Mouse (Mus musculus) heart, embryonic 10.5 days (tissue): ENCODE measurements at regions not wholly inside any gene's neighbourhood (a gene's known extent, or its start where the extent isn't known, plus 50 kb on each side); places are given as distances from the start of the nearest gene placed in this dataset.

ENCODE experiments used
- DNase-seq: peaks from one replicate; pipeline ENCODE4 v3.0.0-alpha.2; 2017; ENCODE audit warnings: low spot score
- H3K27ac ChIP-seq: fragments of 300-500 bp; sonication (generic); 2 replicates; pipeline ENCODE4 v1.5.1; 2016; ENCODE audit warnings: mild to moderate bottlenecking
- H3K27me3 ChIP-seq: fragments of 300-500 bp; sonication (generic); 2 replicates; pipeline ENCODE4 v1.6.1; 2016; ENCODE audit warnings: mild to moderate bottlenecking; ENCODE audit not compliant: poor library complexity, insufficient read depth, severe bottlenecking
- H3K36me3 ChIP-seq: fragments of 300-500 bp; sonication (generic); 2 replicates; pipeline ENCODE4 v1.6.1; 2016; ENCODE audit warnings: mild to moderate bottlenecking, moderate library complexity
- H3K4me1 ChIP-seq: fragments of 300-500 bp; sonication (generic); 2 replicates; pipeline ENCODE4 v1.6.1; 2016; ENCODE audit warnings: mild to moderate bottlenecking
- H3K4me3 ChIP-seq: fragments of 300-500 bp; sonication (generic); 2 replicates; pipeline ENCODE4 v1.5.1; 2016; ENCODE audit warnings: mild to moderate bottlenecking, moderate library complexity
- H3K9me3 ChIP-seq: fragments of 300-500 bp; sonication (generic); 2 replicates; pipeline ENCODE4 v1.6.1; 2016; ENCODE audit warnings: mild to moderate bottlenecking, moderate library complexity
- WGBS: fragments of 180-500 bp; shearing (Covaris S2); methylation state at CpG from one replicate; pipeline ENCODE4 v1.1.7; 2016; 5-methylcytosine and 5-hydroxymethylcytosine counted together

DNA sequence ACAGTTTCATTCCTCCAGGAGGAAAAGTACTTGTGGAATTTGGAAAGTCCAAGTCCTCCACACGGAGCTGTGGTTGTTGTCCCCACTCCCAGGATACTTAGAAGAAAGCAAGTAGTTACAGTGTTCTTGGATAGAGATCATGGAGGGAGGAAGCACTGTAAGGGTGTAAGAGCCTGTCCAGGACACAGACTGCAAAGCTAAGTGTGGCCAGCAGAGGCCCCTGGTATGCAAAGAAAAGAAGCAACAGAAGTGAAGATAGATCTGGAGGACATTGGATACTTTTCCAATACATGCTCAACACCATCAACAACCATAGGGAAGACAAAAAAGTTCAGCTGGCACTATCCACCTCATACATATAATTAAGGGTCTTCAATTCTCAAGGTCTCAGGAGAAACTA, 197.4 kb downstream of the Meis1 start:
- Histone ChIP-seq H3K4me1 (no peaks in the 10 kb centered on the region), H3K4me3 (no peak overlapping the region), H3K9me3 (no peaks in the 10 kb centered on the region), H3K27ac (no peak overlapping the region), H3K27me3 (no peaks in the 10 kb centered on the region), H3K36me3 (no peaks in the 10 kb centered on the region)
- WGBS, result 45% methylated on average over 1 of the region's 1 CpGs
- DNase-seq, result no peak

DNA sequence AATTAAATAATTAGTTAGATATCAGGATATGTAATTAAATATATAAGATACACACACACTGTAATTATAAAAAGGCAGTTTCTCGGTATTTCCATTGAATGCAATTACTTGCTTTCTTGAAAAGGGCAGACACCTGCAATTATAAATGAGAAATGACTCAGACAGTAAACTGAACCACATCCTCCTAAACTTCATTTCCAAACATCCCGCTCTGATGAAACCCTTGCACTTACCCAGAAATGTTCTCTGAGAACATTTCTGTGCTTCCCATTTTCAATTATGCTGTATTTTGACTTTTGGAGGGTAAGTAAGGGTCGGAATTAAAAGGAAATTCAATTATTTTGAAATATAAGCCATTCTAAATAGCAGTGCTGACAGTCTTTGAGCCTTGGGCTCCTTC, 204.7 kb downstream of the Meis1 start:
- Histone ChIP-seq H3K36me3 (no peaks in the 10 kb centered on the region), H3K4me1 (no peaks in the 10 kb centered on the region), H3K27me3 (no peaks in the 10 kb centered on the region), H3K9me3 (no peaks in the 10 kb centered on the region), H3K27ac (no peak overlapping the region), H3K4me3 (no peak overlapping the region)
- 83% methylated on average over 3 of the region's 3 CpGs for WGBS
- no peak for DNase-seq

- 90% methylated on average over 3 of the region's 3 CpGs for WGBS
- no peak overlapping the region for H3K27ac ChIP-seq
These were observed 251.3 kb downstream of the Meis1 start for GRCm38 (mm10) chr11:18767479-18767878.

DNA sequence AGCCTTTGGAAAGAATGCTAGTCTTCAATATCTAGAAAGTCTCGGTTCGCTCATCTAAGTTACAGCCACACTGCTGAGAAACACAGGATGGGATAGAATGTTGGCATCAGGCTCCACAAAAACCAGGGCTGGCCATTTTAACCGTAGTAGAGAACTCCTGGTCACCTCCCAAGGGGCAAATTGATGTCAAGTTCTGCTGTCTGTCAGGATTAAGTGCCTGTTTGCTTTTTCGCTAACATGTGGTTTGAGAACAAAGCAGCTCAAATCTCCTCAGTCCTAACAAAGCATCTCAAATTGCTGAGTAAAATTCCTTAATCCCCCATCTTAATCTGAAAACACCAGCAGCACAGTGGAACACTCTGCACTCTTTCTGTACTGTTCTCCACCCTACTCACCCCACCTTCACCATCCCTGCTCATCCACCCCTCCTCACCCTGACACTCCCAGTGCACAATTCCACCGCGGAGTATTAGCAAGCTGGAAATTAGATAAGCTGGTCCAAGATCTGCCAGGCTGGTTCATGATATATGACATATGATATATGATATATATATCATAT, 252.2 kb downstream of the Meis1 start:
- Histone ChIP-seq H3K36me3 (no peaks in the 10 kb centered on the region), H3K4me3 (no peak overlapping the region), H3K9me3 (no peaks in the 10 kb centered on the region), H3K4me1 (no peaks in the 10 kb centered on the region), H3K27ac (no peak overlapping the region), H3K27me3 (no peaks in the 10 kb centered on the region)
- no peak for DNase-seq
- WGBS, result 69% methylated on average over 6 of the region's 6 CpGs

More at GRCm38 (mm10) chr11:18767479-18767878, 251.3 kb downstream of the Meis1 start:
- no peaks in the 10 kb centered on the region for H3K9me3 ChIP-seq
- no peaks in the 10 kb centered on the region for H3K4me1 ChIP-seq
- H3K36me3 ChIP-seq, result no peaks in the 10 kb centered on the region
- H3K4me3 ChIP-seq, result no peak overlapping the region
- no peaks in the 10 kb centered on the region for H3K27me3 ChIP-seq
- no peak for DNase-seq

- Histone ChIP-seq H3K27me3 (no peaks in the 10 kb centered on the region), H3K4me3 (no peak overlapping the region), H3K4me1 (peaks cover 14% of the 10 kb centered on the region), H3K36me3 (no peaks in the 10 kb centered on the region), H3K27ac (no peak overlapping the region), H3K9me3 (no peaks in the 10 kb centered on the region)
- DNase-seq, result no peak
- WGBS, result 73% methylated on average over 6 of the region's 6 CpGs
These were observed 260.2 kb downstream of the Meis1 start for GRCm38 (mm10) chr11:18758591-18759074.

GRCm38 (mm10) chr11:18756576-18756975, 262.2 kb downstream of the Meis1 start:
- H3K4me1 ChIP-seq, result peaks cover 17% of the 10 kb centered on the region
- H3K27me3 ChIP-seq, result no peaks in the 10 kb centered on the region
- H3K27ac ChIP-seq, result no peak overlapping the region
- H3K9me3 ChIP-seq, result no peaks in the 10 kb centered on the region
- no peak for DNase-seq
- H3K36me3 ChIP-seq, result no peaks in the 10 kb centered on the region
- 53% methylated on average over 1 of the region's 1 CpGs for WGBS
- no peak overlapping the region for H3K4me3 ChIP-seq

DNA sequence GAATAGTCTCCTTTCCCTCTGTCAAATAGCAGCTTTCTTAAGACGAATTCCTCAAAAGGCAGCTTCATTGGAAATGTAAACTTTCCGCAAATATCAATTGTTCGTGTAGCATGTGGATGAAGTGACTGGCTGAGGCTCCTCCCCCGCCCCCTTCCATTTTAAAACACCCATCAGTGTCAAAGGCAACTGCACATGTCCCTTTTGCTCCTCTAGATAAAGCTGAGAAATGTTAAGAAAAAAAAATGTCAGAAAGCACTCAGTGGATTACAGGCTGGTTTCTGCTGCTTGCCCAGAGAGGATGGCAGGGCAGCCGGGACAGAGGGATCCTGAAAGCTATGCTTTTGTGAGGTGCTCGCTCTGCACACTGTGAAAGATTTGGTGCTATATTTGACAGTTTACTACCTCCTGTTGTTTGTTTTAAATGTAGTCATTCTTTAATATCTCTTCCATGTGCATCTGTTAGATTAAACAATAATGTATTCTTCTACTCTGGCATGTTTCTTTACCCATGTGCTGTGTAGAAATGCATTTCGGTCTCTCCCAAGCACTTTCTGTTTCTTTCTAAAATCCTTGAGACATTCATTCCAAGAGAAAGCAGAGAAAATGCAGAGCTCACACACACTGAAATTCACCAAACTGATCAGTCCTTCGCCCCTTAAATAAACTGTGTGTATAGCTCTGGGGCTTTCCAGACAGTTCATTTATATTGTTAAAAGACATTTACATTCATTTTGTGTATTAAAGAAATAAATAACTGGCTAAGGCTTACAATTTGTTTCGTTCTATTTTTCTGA, 263.9 kb downstream of the Meis1 start:
- H3K4me3 ChIP-seq, result 0 out of 2 replicates have a peak overlapping the region, but pooled peaks have one; percentile 18
- peak overlapping the region; percentile 64 for H3K27ac ChIP-seq
- no peak for DNase-seq
- H3K36me3 ChIP-seq, result no peaks in the 10 kb centered on the region
- no peaks in the 10 kb centered on the region for H3K9me3 ChIP-seq
- peaks cover 26% of the 10 kb centered on the region for H3K4me1 ChIP-seq
- H3K27me3 ChIP-seq, result no peaks in the 10 kb centered on the region
- 58% methylated on average over 9 of the region's 9 CpGs for WGBS

DNA sequence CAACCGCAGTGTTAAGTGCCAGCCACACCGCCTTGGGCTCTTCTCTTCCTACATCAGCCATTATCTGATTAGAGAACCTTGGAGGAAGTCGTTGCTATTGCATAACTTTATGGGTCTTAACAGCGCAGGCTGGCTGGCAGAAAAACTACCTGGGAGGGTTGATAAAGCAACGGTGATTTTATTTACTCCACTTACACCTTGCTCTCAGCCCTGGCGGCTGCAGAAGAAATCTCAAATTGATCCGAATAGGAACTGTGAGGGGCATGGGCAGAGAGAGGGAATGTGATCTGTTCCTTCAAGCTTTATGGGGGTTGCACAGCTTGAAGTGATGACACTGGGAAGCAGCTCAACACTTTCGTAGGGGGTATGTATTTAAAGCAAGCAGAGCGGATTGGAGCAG, 264.9 kb downstream of the Meis1 start:
- no peak for DNase-seq
- WGBS, result 21% methylated on average over 9 of the region's 9 CpGs
- peaks cover 35% of the 10 kb centered on the region for H3K4me1 ChIP-seq
- H3K27me3 ChIP-seq, result no peaks in the 10 kb centered on the region
- peak overlapping the region; percentile 18 for H3K4me3 ChIP-seq
- 0 out of 2 replicates have a peak overlapping the region, but pooled peaks have one; percentile 37 for H3K27ac ChIP-seq
- no peaks in the 10 kb centered on the region for H3K9me3 ChIP-seq
- no peaks in the 10 kb centered on the region for H3K36me3 ChIP-seq

DNA sequence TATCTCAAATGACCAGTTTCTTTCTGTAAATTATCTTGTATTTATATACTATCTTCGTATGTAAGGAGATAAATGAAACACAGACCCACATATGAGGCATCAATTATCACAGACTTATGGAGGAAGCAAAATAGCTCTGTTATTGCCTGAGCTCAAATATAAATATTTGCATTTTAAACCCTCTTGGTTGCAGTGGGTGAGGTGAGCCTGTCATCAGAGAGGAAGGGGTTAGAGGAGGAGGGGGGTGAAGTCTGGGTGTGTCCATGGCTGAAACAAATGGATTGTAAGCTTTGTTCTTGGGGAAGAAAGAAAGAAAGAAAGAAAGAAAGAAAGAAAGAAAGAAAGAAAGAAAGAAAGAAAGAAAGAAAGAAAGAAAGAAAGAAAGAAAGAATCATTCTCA, 265.5 kb downstream of the Meis1 start:
- H3K27me3 ChIP-seq, result no peaks in the 10 kb centered on the region
- H3K4me1 ChIP-seq, result peaks cover 41% of the 10 kb centered on the region
- 64% methylated on average over 1 of the region's 1 CpGs for WGBS

DNA sequence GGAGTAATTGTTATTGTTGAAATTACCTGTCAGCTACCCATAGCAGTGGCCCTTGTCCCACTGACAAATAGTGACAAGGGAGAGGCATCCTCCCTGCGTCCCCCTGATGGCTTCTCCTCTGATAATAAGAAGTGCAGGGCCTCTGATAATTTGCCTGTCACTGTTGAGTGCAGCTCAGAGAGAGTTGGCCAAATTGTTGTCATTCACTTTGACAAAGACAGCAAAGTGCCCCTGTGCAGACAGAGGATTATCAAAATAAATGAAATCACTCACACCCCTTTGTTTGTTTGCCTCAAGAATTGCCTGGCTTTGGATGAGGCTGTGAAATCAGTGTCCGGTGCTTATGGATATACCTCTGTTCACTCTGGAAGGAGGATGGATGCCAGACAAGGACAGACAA, 266.3 kb downstream of the Meis1 start:
- no peaks in the 10 kb centered on the region for H3K27me3 ChIP-seq
- 30% methylated on average over 2 of the region's 2 CpGs for WGBS
- H3K4me1 ChIP-seq, result peaks cover 48% of the 10 kb centered on the region
- H3K9me3 ChIP-seq, result no peaks in the 10 kb centered on the region
- H3K4me3 ChIP-seq, result no peak overlapping the region
- no peak for DNase-seq
- no peaks in the 10 kb centered on the region for H3K36me3 ChIP-seq
- H3K27ac ChIP-seq, result no peak overlapping the region

More for the DNA sequence above, 265.5 kb downstream of the Meis1 start:
- no peaks in the 10 kb centered on the region for H3K9me3 ChIP-seq
- no peak overlapping the region for H3K4me3 ChIP-seq
- DNase-seq, result no peak
- no peak overlapping the region for H3K27ac ChIP-seq
- H3K36me3 ChIP-seq, result no peaks in the 10 kb centered on the region

DNA sequence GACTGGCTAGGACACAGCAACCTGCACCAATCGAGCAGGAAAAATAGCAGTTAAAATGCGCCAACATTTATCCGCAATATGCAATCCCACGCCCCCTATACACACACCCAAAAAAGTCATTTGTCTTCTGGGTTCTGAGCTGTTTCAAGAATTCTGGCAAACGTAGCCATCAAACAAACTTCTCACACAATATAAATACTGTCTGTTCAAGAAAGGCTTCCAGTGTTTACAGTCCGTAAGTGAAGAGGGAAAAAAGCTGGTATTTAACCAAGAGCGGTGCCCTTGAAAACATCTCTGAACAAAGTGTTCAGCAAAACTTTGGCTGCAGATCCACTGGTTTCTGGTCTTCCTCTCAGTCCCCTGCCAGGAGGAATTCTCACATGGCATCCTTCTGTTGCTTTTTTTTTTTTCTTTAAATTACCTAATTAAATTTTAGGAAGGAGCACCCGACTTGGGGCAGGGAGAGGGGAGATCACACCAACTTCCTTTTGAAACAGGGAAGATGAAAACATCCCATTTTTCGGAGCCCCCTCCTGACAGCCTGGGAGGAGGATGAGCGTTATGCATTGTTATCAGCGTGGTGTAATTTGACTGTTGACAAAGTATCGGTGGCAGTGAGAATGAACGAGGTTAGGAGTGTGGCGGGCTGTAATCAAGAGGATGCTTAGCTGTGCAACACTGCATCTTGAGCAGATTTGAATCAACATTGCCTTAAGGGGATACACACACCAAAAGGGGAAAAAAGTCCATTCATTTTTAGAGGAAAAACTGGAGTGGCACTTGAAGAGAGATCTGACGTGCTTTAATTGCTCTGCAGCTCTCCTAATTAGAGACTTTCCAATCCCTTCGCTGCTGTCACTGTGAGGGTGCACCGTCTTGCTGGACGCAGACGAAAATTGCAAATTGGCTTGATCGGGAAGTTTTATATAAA, 267.6 kb downstream of the Meis1 start:
- H3K36me3 ChIP-seq, result no peaks in the 10 kb centered on the region
- no peaks in the 10 kb centered on the region for H3K9me3 ChIP-seq
- H3K4me1 ChIP-seq, result peaks cover 59% of the 10 kb centered on the region
- peak overlapping the region; percentile 43 for H3K4me3 ChIP-seq
- H3K27me3 ChIP-seq, result no peaks in the 10 kb centered on the region
- no peak for DNase-seq
- H3K27ac ChIP-seq, result peak overlapping the region; percentile 70
- WGBS, result 37% methylated on average over 20 of the region's 20 CpGs

DNA sequence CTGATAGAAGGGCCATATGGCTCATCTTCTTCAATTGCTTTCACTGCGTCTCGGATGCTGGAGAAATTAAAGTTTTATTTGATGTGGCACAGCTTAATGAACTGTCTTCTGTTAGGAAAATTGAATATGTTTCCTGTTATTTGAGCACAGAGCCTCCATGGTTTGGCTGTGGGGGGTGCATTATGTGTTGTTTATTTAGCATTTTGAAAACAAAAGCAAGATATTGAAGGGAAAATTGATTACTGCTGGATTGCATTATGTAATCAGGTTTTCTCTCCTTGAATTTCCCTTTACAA, 268.8 kb downstream of the Meis1 start:
- H3K4me3 ChIP-seq, result no peak overlapping the region
- no peaks in the 10 kb centered on the region for H3K9me3 ChIP-seq
- WGBS, result 81% methylated on average over 2 of the region's 2 CpGs
- H3K27ac ChIP-seq, result peak overlapping the region; percentile 82; the same call in 1 of the 2 replicates
- H3K27me3 ChIP-seq, result no peaks in the 10 kb centered on the region
- H3K36me3 ChIP-seq, result no peaks in the 10 kb centered on the region
- DNase-seq, result no peak
- peaks cover 57% of the 10 kb centered on the region for H3K4me1 ChIP-seq
